Mouse (Mus musculus) stomach, adult 2 months (tissue): ENCODE results near the gene Pilrb2. TPM values are rescaled to one million over a fixed set of nuclear protein-coding genes. Genes with fewer than 3 reads are reported as not detected.

Experiments used
- polyA plus RNA-seq: library from polyadenylated mRNA; depleted of rRNA; stranded (reverse); fragments of >200 nt; gene quantifications from 2 replicates; pipeline ENCODE4 v1.2.3, GENCODE M21; 2012; rRNA removed

Gene Pilrb2
- 0.54 and 1.1 TPM in 2 replicates for polyA plus RNA-seq

DNA sequence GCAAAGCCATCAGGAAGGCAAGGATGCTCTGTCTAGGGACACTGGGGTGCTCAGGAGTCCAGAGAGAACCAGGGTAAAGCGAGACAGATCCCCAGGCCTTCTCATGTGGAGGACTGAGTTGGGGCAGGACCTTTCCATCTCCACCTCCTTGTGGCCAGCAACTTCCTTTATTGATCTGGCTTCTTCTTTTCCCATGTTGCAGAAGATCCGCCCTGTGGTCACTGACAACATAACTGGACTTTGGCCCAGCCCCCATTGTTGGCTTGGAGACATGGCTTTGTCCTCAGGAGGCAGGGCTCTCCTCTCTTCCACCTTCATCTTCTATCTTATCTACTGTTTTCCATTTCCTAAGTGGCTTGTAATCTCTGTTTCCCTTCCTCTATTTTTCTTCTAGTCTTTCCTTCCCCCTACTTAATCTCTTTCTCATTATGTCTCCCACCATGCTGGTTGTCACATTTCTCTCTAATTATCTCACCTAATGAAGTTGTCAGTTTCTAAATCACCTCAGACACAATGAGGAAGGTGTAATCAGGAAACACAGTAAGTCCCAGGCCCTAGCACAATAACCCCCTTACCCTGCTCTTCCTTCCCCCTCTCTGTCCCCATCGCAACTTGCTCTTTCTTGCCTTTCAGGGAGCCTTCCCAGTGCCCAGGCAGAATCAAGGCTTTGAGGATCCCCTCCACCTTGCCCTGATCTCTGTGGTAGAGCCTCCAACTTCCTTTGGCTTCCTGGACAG is at the start of gene Pilrb2:
Pilrb2 (minus strand) TSS at position 172 of the 737 bp plus-strand sequence.

DNA sequence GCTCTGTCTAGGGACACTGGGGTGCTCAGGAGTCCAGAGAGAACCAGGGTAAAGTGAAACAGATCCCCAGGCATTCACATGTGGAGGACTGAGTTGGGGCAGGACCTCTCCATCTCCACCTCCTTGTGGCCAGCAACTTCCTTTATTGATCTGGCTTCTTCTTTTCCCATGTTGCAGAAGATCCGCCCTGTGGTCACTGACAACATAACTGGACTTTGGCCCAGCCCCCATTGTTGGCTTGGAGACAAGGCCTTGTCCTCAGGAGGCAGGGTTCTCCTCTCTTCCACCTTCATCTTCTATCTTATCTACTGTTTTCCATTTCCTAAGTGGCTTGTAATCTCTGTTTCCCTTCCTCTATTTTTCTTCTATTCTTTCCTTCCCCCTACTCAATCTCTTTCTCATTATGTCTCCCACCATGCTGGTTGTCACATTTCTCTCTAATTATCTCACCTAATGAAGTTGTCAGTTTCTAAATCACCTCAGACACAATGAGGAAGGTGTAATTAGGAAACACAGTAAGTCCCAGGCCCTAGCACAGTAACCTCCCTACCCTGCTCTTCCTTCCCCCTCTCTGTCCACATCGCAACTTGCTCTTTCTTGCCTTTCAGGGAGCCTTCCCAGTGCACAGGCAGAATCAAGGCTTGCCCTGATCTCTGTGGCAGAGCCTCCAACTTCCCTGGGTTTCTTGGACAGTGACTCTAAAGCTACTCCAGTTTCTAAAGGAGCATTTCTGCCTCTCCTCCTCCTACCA is 13.5 kb downstream of the Pilrb2 start, which contains the start of gene Pilrb1:
Pilrb1 (minus strand) TSS at position 147 of the 751 bp plus-strand sequence.

DNA sequence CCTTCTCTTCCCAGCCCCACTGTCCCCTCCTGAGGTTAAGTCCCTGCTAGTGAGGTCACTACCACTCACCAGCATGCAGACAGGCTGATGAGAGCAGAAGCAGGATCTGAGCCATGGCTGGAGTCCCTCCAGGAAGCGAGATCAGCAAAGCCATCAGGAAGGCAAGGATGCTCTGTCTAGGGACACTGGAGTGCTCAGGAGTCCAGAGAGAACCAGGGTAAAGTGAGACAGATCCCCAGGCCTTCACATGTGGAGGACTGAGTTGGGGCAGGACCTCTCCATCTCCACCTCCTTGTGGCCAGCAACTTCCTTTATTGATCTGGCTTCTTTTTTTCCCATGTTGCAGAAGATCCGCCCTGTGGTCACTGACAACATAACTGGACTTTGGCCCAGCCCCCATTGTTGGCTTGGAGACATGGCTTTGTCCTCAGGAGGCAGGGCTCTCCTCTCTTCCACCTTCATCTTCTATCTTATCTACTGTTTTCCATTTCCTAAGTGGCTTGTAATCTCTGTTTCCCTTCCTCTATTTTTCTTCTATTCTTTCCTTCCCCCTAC is 35.6 kb downstream of the Pilrb2 start, which contains the start of gene Pilra:
Pilra (minus strand) TSS at position 316 of the 555 bp plus-strand sequence.

Other genes with a start within 250 kb of the Pilrb2 start
- 0.65 and 0.66 TPM in 2 replicates for gene Fbxo24, start 242.8 kb downstream of the Pilrb2 start, polyA plus RNA-seq
- 19.9 and 26.0 TPM in 2 replicates for gene Lrch4, start 242.7 kb downstream of the Pilrb2 start, polyA plus RNA-seq
- gene Gm20605, start 242.6 kb downstream of the Pilrb2 start, polyA plus RNA-seq, result 13.3 and 15.3 TPM in 2 replicates
- gene Sap25, start 230.5 kb downstream of the Pilrb2 start, polyA plus RNA-seq, result 68.8 and 109 TPM in 2 replicates
- gene Irs3, start 226.1 kb downstream of the Pilrb2 start, polyA plus RNA-seq, result 0.51 and 0.54 TPM in 2 replicates
- 10.0 and 11.3 TPM in 2 replicates for gene Agfg2, start 187.1 kb downstream of the Pilrb2 start, polyA plus RNA-seq
- 3.5 and 5.9 TPM in 2 replicates for gene Nyap1, start 130.2 kb downstream of the Pilrb2 start, polyA plus RNA-seq
- 77.2 and 105 TPM in 2 replicates for gene Tsc22d4, start 126.1 kb downstream of the Pilrb2 start, polyA plus RNA-seq
- 33.3 and 51.9 TPM in 2 replicates for gene Ppp1r35, start 93.0 kb downstream of the Pilrb2 start, polyA plus RNA-seq
- 9.1 and 12.3 TPM in 2 replicates for gene Mepce, start 84.2 kb downstream of the Pilrb2 start, polyA plus RNA-seq
- gene Zcwpw1, start 84.0 kb downstream of the Pilrb2 start, polyA plus RNA-seq, result 0.03 and 0.16 TPM in 2 replicates
- gene Pilra, start 35.5 kb downstream of the Pilrb2 start, polyA plus RNA-seq, result 0.38 and 1.1 TPM in 2 replicates
- gene Pilrb1, start 13.7 kb downstream of the Pilrb2 start, polyA plus RNA-seq, result 1.5 and 2.7 TPM in 2 replicates
- gene Cyp3a13, start 49.8 kb upstream of the Pilrb2 start, polyA plus RNA-seq, result 0.75 and 0.96 TPM in 2 replicates
- 0.04 and 0.17 TPM in 2 replicates for gene Gjc3, start 91.3 kb upstream of the Pilrb2 start, polyA plus RNA-seq
- gene Azgp1, start 109.7 kb upstream of the Pilrb2 start, polyA plus RNA-seq, result 0.29 and 0.66 TPM in 2 replicates
- gene Smok3a, start 149.4 kb upstream of the Pilrb2 start, polyA plus RNA-seq, result not detected in 2 replicates
- not detected in 2 replicates for gene Smok3b, start 149.6 kb upstream of the Pilrb2 start, polyA plus RNA-seq
- not detected in 2 replicates for gene Smok3c, start 181.4 kb upstream of the Pilrb2 start, polyA plus RNA-seq
- gene Zkscan1, start 213.3 kb upstream of the Pilrb2 start, polyA plus RNA-seq, result 0.51 and 0.96 TPM in 2 replicates
- gene Zscan21, start 245.1 kb upstream of the Pilrb2 start, polyA plus RNA-seq, result 1.8 and 2.3 TPM in 2 replicates